Mouse (Mus musculus) induced T-regulatory cell, adult 2 months (primary cell): ENCODE results near the gene Icam1.
"Not testable (repeated sequence)": the region's sequence is repeated elsewhere in the genome, so short reads cannot be mapped to it uniquely, and the experiment has no call there.

Source experiments
- DNase-seq: peaks from one replicate; pipeline ENCODE4 v3.0.0-alpha.2; 2012; ENCODE audit warnings: low read depth

Gene Icam1

GRCm38 (mm10) chr9:20993165-20993898 is 22.5 kb upstream of the Icam1 start:
- no peak for DNase-seq

- no peak for DNase-seq
Measured at GRCm38 (mm10) chr9:20995069-20995468, 20.7 kb upstream of the Icam1 start.

- no peak for DNase-seq
Measured at GRCm38 (mm10) chr9:20997065-20997464, 18.7 kb upstream of the Icam1 start.

GRCm38 (mm10) chr9:20998337-20998736 is 17.4 kb upstream of the Icam1 start:
- peak; percentile 52 for DNase-seq

- peak; percentile 50 for DNase-seq
Measured at GRCm38 (mm10) chr9:21000811-21001210, 15.0 kb upstream of the Icam1 start.

- DNase-seq, result peak; percentile 18
Measured at GRCm38 (mm10) chr9:21001651-21002200, 14.1 kb upstream of the Icam1 start.

- no peak for DNase-seq
Measured at GRCm38 (mm10) chr9:21002270-21002626, 13.5 kb upstream of the Icam1 start.

GRCm38 (mm10) chr9:21002627-21003551 is 12.9 kb upstream of the Icam1 start, which contains the start of gene Mrpl4:
Gene Mrpl4 (plus strand): TSS chr9:21002738.
- peak; percentile 93 for DNase-seq

GRCm38 (mm10) chr9:21007313-21007952 is 8.4 kb upstream of the Icam1 start:
- DNase-seq, result no peak

- DNase-seq, result no peak
Measured at GRCm38 (mm10) chr9:21008007-21008406, 7.8 kb upstream of the Icam1 start.

- DNase-seq, result no peak
Measured at GRCm38 (mm10) chr9:21010362-21010761, 5.4 kb upstream of the Icam1 start.

- DNase-seq, result not testable (repeated sequence)
Measured at GRCm38 (mm10) chr9:21010939-21011541, 4.7 kb upstream of the Icam1 start.

- DNase-seq, result no peak
Measured at GRCm38 (mm10) chr9:21011846-21012312, 3.9 kb upstream of the Icam1 start.

- DNase-seq, result peak; percentile 48
Measured at GRCm38 (mm10) chr9:21012368-21012767, 3.4 kb upstream of the Icam1 start.

- DNase-seq, result peak; percentile 79
Measured at GRCm38 (mm10) chr9:21014691-21015570, 854 bp upstream of the Icam1 start.

- DNase-seq, result peak; percentile 79
Measured at GRCm38 (mm10) chr9:21016331-21017176, 769 bp downstream of the Icam1 start.

- peak; percentile 53 for DNase-seq
Measured at GRCm38 (mm10) chr9:21017177-21017575, 1.4 kb downstream of the Icam1 start.

GRCm38 (mm10) chr9:21018600-21018999 is 2.8 kb downstream of the Icam1 start:
- DNase-seq, result no peak

- no peak for DNase-seq
Measured at GRCm38 (mm10) chr9:21021363-21021762, 5.6 kb downstream of the Icam1 start.

- DNase-seq, result no peak
Measured at GRCm38 (mm10) chr9:21022288-21022687, 6.5 kb downstream of the Icam1 start.
